Mouse (Mus musculus) forebrain, embryonic 10.5 days (tissue): ENCODE data around the gene Gin1. TPM values are rescaled to one million over a fixed set of nuclear protein-coding genes. Genes with fewer than 3 reads are reported as not detected.

Source experiments
- DNase-seq: peaks from one replicate; pipeline ENCODE4 v3.0.0-alpha.2; 2017; ENCODE audit warnings: low spot score; ENCODE audit errors: extremely low spot score
- H3K27ac ChIP-seq: fragments of 300-500 bp; sonication (generic); 2 replicates; pipeline ENCODE4 v1.5.1; 2016; ENCODE audit warnings: mild to moderate bottlenecking
- H3K27me3 ChIP-seq: fragments of 300-500 bp; sonication (generic); 2 replicates; pipeline ENCODE4 v1.6.1; 2016; ENCODE audit warnings: mild to moderate bottlenecking; ENCODE audit not compliant: poor library complexity, severe bottlenecking
- H3K36me3 ChIP-seq: fragments of 300-500 bp; sonication (generic); replicated peaks from 2 replicates; pipeline ENCODE4 v1.6.1; 2016; ENCODE audit warnings: mild to moderate bottlenecking, moderate library complexity
- H3K4me1 ChIP-seq: fragments of 300-500 bp; sonication (generic); 2 replicates; pipeline ENCODE4 v1.6.1; 2016
- H3K4me3 ChIP-seq: fragments of 300-500 bp; sonication (generic); 2 replicates; pipeline ENCODE4 v1.5.1; 2016; ENCODE audit warnings: mild to moderate bottlenecking, moderate library complexity
- H3K9me3 ChIP-seq: fragments of 300-500 bp; sonication (generic); 2 replicates; pipeline ENCODE4 v1.6.1; 2016; ENCODE audit warnings: mild to moderate bottlenecking, moderate library complexity
- WGBS: fragments of 180-500 bp; shearing (Covaris S2); methylation state at CpG from one replicate; pipeline ENCODE4 v1.1.7; 2016; 5-methylcytosine and 5-hydroxymethylcytosine counted together
- polyA plus RNA-seq: library from polyadenylated mRNA; unstranded; fragments of >200 nt; fragmentation: Nextera tagmentation; extraction: Ambion mirVana; gene quantifications from 2 replicates; pipeline ENCODE4 v1.2.1, GENCODE M21; 2016

The Gin1 gene
- polyA plus RNA-seq, 1 experiment from 2014 or later, result 20.4 TPM

GRCm38 (mm10) chr1:97768089-97768488, 1.9 kb upstream of the Gin1 start:
- DNase-seq, result no peak
- Histone ChIP-seq H3K36me3 (no peaks in the 10 kb centered on the region), H3K27me3 (no peaks in the 10 kb centered on the region), H3K9me3 (no peaks in the 10 kb centered on the region), H3K4me1 (peaks cover 26% of the 10 kb centered on the region), H3K4me3 (peak overlapping the region; percentile 90; the same call in 1 of the 2 replicates), H3K27ac (no peak overlapping the region)
- WGBS, result 88% methylated on average over 2 of the region's 2 CpGs

GRCm38 (mm10) chr1:97768906-97769293, 1.1 kb upstream of the Gin1 start:
- Histone ChIP-seq H3K4me3 (peak overlapping the region; percentile 90), H3K4me1 (peaks cover 26% of the 10 kb centered on the region), H3K36me3 (no peaks in the 10 kb centered on the region), H3K27ac (peak overlapping the region; percentile 90), H3K9me3 (no peaks in the 10 kb centered on the region), H3K27me3 (no peaks in the 10 kb centered on the region)
- no peak for DNase-seq
- WGBS, result 16% methylated on average over 7 of the region's 7 CpGs

GRCm38 (mm10) chr1:97769294-97769903, 573 bp upstream of the Gin1 start:
- Histone ChIP-seq H3K4me3 (peak overlapping the region; percentile 90), H3K36me3 (no peaks in the 10 kb centered on the region), H3K9me3 (no peaks in the 10 kb centered on the region), H3K4me1 (peaks cover 26% of the 10 kb centered on the region), H3K27me3 (no peaks in the 10 kb centered on the region), H3K27ac (peak overlapping the region; percentile 90)
- WGBS, result 0% methylated on average over 40 of the region's 40 CpGs
- DNase-seq, result peak; percentile 49

- Histone ChIP-seq H3K27ac (no peak overlapping the region), H3K9me3 (no peaks in the 10 kb centered on the region), H3K4me3 (peak overlapping the region; percentile 90), H3K27me3 (no peaks in the 10 kb centered on the region), H3K4me1 (peaks cover 26% of the 10 kb centered on the region), H3K36me3 (no peaks in the 10 kb centered on the region)
- 79% methylated on average over 7 of the region's 7 CpGs for WGBS
- DNase-seq, result no peak
These were observed 1.1 kb downstream of the Gin1 start for GRCm38 (mm10) chr1:97771118-97771517.

- no peaks in the 10 kb centered on the region for H3K27me3 ChIP-seq
- peaks cover 26% of the 10 kb centered on the region for H3K4me1 ChIP-seq
- no peak for DNase-seq
- 92% methylated on average over 5 of the region's 5 CpGs for WGBS
- no peaks in the 10 kb centered on the region for H3K9me3 ChIP-seq
- H3K36me3 ChIP-seq, result no peaks in the 10 kb centered on the region
- H3K27ac ChIP-seq, result no peak overlapping the region
- H3K4me3 ChIP-seq, result no peak overlapping the region
These were observed 1.8 kb downstream of the Gin1 start for GRCm38 (mm10) chr1:97771727-97772126.

- no peaks in the 10 kb centered on the region for H3K9me3 ChIP-seq
- no peak for DNase-seq
- H3K4me1 ChIP-seq, result peaks cover 12% of the 10 kb centered on the region
- H3K4me3 ChIP-seq, result no peak overlapping the region
- H3K36me3 ChIP-seq, result peaks cover 5% of the 10 kb centered on the region
- H3K27me3 ChIP-seq, result no peaks in the 10 kb centered on the region
- 88% methylated on average over 6 of the region's 6 CpGs for WGBS
- no peak overlapping the region for H3K27ac ChIP-seq
These were observed 3.4 kb downstream of the Gin1 start for GRCm38 (mm10) chr1:97773362-97773761.

GRCm38 (mm10) chr1:97773973-97774372, 4.0 kb downstream of the Gin1 start:
- H3K4me3 ChIP-seq, result no peak overlapping the region
- no peak for DNase-seq
- H3K9me3 ChIP-seq, result no peaks in the 10 kb centered on the region
- H3K4me1 ChIP-seq, result peaks cover 7% of the 10 kb centered on the region
- no peaks in the 10 kb centered on the region for H3K27me3 ChIP-seq
- WGBS, result 93% methylated on average over 2 of the region's 2 CpGs
- H3K36me3 ChIP-seq, result peaks cover 5% of the 10 kb centered on the region
- H3K27ac ChIP-seq, result no peak overlapping the region

GRCm38 (mm10) chr1:97781674-97782073, 11.7 kb downstream of the Gin1 start:
- Histone ChIP-seq H3K4me1 (no peaks in the 10 kb centered on the region), H3K9me3 (no peaks in the 10 kb centered on the region), H3K36me3 (peaks cover 7% of the 10 kb centered on the region), H3K27me3 (no peaks in the 10 kb centered on the region), H3K27ac (no peak overlapping the region), H3K4me3 (no peak overlapping the region)
- WGBS, result 94% methylated on average over 7 of the region's 7 CpGs
- DNase-seq, result no peak

- H3K4me3 ChIP-seq, result no peak overlapping the region
- H3K36me3 ChIP-seq, result 0 out of 2 replicates have a peak, but pooled peaks cover 2% of the 10 kb centered on the region
- H3K4me1 ChIP-seq, result no peaks in the 10 kb centered on the region
- H3K27ac ChIP-seq, result no peak overlapping the region
- H3K27me3 ChIP-seq, result no peaks in the 10 kb centered on the region
- H3K9me3 ChIP-seq, result no peaks in the 10 kb centered on the region
- no peak for DNase-seq
- 84% methylated on average over 7 of the region's 7 CpGs for WGBS
These were observed 15.0 kb downstream of the Gin1 start for GRCm38 (mm10) chr1:97784928-97785327.

GRCm38 (mm10) chr1:97785685-97786393, 15.9 kb downstream of the Gin1 start:
- no peaks in the 10 kb centered on the region for H3K4me1 ChIP-seq
- no peak overlapping the region for H3K4me3 ChIP-seq
- no peak overlapping the region for H3K27ac ChIP-seq
- no peaks in the 10 kb centered on the region for H3K27me3 ChIP-seq
- H3K36me3 ChIP-seq, result 0 out of 2 replicates have a peak, but pooled peaks cover 2% of the 10 kb centered on the region
- 93% methylated on average over 11 of the region's 11 CpGs for WGBS
- DNase-seq, result no peak
- H3K9me3 ChIP-seq, result no peaks in the 10 kb centered on the region

- no peak for DNase-seq
- Histone ChIP-seq H3K36me3 (0 out of 2 replicates have a peak, but pooled peaks cover 2% of the 10 kb centered on the region), H3K4me1 (no peaks in the 10 kb centered on the region), H3K27ac (no peak overlapping the region), H3K9me3 (no peaks in the 10 kb centered on the region), H3K27me3 (no peaks in the 10 kb centered on the region), H3K4me3 (no peak overlapping the region)
- WGBS, result 92% methylated on average over 3 of the region's 3 CpGs
These were observed 17.7 kb downstream of the Gin1 start for GRCm38 (mm10) chr1:97787674-97788073.

- H3K27ac ChIP-seq, result no peak overlapping the region
- H3K4me3 ChIP-seq, result no peak overlapping the region
- H3K27me3 ChIP-seq, result no peaks in the 10 kb centered on the region
- 0 out of 2 replicates have a peak, but pooled peaks cover 2% of the 10 kb centered on the region for H3K36me3 ChIP-seq
- WGBS, result 90% methylated on average over 2 of the region's 2 CpGs
- DNase-seq, result no peak
- no peaks in the 10 kb centered on the region for H3K9me3 ChIP-seq
- no peaks in the 10 kb centered on the region for H3K4me1 ChIP-seq
These were observed 18.5 kb downstream of the Gin1 start for GRCm38 (mm10) chr1:97788490-97788889.

- Histone ChIP-seq H3K9me3 (no peaks in the 10 kb centered on the region), H3K36me3 (no peaks in the 10 kb centered on the region), H3K4me1 (no peaks in the 10 kb centered on the region), H3K27me3 (no peaks in the 10 kb centered on the region), H3K4me3 (no peak overlapping the region), H3K27ac (no peak overlapping the region)
- WGBS, result 90% methylated on average over 3 of the region's 3 CpGs
- no peak for DNase-seq
These were observed 24.1 kb downstream of the Gin1 start for GRCm38 (mm10) chr1:97794110-97794509.
